Mouse (Mus musculus) midbrain, postnatal 0 days (tissue): Measurements from ENCODE around the gene 4931428F04Rik. TPM values are rescaled to one million over a fixed set of nuclear protein-coding genes. Genes with fewer than 3 reads are reported as not detected.

Experiments used
- ATAC-seq: fragments of 200-750 bp; cut with Nextera tagmentation; 2 replicates; pipeline ENCODE4 v1.8.0; 2017; ENCODE audit warnings: moderate number of reproducible peaks, mild to moderate bottlenecking, moderate TSS enrichment, moderate library complexity; ENCODE audit not compliant: low FRiP score
- DNase-seq: peaks from one replicate; pipeline ENCODE4 v3.0.0-alpha.2; 2015; ENCODE audit warnings: low spot score
- H3K27ac ChIP-seq: fragments of 300-500 bp; sonication (generic); 2 replicates; pipeline ENCODE4 v1.5.1; 2014; ENCODE audit warnings: low read depth, mild to moderate bottlenecking, low read length, mixed read lengths
- H3K27me3 ChIP-seq: fragments of 300-500 bp; sonication (generic); 2 replicates; pipeline ENCODE4 v1.6.1; 2014; ENCODE audit warnings: low read length, control low read depth, mixed read lengths; ENCODE audit not compliant: insufficient read depth
- H3K36me3 ChIP-seq: fragments of 300-500 bp; sonication (generic); 2 replicates; pipeline ENCODE4 v1.6.1; 2014; ENCODE audit warnings: low read length, control low read depth, mixed read lengths; ENCODE audit not compliant: insufficient read depth
- H3K4me1 ChIP-seq: fragments of 300-500 bp; sonication (generic); 2 replicates; pipeline ENCODE4 v1.6.1; 2014; ENCODE audit warnings: mild to moderate bottlenecking, control low read depth, antibody characterized with exemption, low read length, mixed read lengths; ENCODE audit not compliant: insufficient read depth
- H3K4me2 ChIP-seq: fragments of 300-500 bp; sonication (generic); 2 replicates; pipeline ENCODE4 v1.6.1; 2014; ENCODE audit warnings: low read depth, mild to moderate bottlenecking, low read length, mixed read lengths; ENCODE audit not compliant: poor library complexity, severe bottlenecking
- H3K4me3 ChIP-seq: fragments of 300-500 bp; sonication (generic); 2 replicates; pipeline ENCODE4 v1.5.1; 2014; ENCODE audit warnings: low read depth, mild to moderate bottlenecking, low read length, moderate library complexity
- H3K9ac ChIP-seq: fragments of 300-500 bp; sonication (generic); replicated peaks from 2 replicates; pipeline ENCODE4 v1.6.1; 2014; ENCODE audit warnings: mild to moderate bottlenecking, low read length, moderate library complexity, mixed read lengths; ENCODE audit not compliant: poor library complexity, severe bottlenecking
- H3K9me3 ChIP-seq: fragments of 300-500 bp; sonication (generic); 2 replicates; pipeline ENCODE4 v1.6.1; 2016; ENCODE audit warnings: low read length, control low read depth
- CTCF ChIP-seq: IDR thresholded peaks from 2 replicates; pipeline ENCODE4 v1.5.1; 2016; ENCODE audit warnings: antibody characterized with exemption, mild to moderate bottlenecking
- WGBS: fragments of 180-500 bp; shearing (Covaris S2); extraction: QIAGEN DNeasy Blood & Tissue Kit; methylation state at CpG from one replicate; pipeline ENCODE4 v1.1.7; 2014; 5-methylcytosine and 5-hydroxymethylcytosine counted together
- polyA plus RNA-seq: library from polyadenylated mRNA; unstranded; fragments of >200 nt; fragmentation: Nextera tagmentation; extraction: Ambion mirVana; gene quantifications from 2 replicates; pipeline ENCODE4 v1.2.1, GENCODE M21; 2015
- total RNA-seq: library from RNA; depleted of rRNA; stranded (reverse); fragments of >200 nt; gene quantifications from 2 replicates; pipeline ENCODE4 v1.2.3, GENCODE M21; 2014

Gene 4931428F04Rik
- total and polyA plus RNA-seq, 2 experiments from 2014 or later = 63.6 to 131 TPM

DNA sequence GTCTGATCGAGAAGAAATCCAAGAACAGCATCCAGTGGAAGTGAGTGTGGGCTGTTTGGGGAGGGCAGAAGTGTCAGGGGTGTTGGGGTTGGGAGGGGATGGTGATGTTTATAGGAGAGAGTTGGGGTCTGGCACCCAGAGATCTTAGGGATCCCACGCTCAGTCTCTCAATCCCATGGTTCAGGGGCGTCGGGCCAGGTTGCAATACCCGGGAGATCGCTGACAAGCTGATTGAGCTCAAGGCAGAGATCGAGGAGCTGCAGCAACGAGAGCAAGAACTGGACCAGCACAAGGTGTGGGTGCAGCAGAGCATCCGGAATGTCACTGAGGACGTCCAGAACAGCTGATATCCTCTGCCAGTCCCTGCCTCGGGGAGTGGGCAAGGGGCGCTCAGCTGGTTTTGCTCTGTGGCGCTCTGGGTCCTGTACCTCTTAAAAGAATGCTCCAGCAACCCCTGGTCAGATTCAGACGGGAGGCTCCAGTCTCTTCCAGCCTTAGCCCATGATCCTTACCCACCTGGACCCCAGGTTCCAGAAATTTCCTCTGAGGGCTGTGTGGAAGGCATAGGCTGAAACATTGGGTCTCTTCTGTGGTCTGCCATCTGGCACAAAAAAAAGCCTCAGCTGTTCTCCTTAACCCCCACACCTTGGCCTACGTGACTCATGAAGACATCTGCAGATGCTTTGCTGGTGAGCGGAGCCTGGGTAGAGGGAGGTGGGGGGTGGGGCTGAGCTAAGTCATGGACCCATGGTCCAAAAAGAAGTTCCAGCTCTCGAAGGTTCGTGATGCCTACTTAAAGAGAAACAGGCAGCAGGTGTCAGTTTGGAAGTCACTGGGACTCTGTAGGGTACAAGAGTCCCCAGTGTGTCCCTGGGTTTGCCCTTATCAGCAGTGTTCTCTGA, 8.9 kb upstream of the 4931428F04Rik start:
- peak overlapping the region; percentile 96 for H3K4me2 ChIP-seq
- H3K27me3 ChIP-seq = no peaks in the 10 kb centered on the region
- peaks cover 28% of the 10 kb centered on the region for H3K36me3 ChIP-seq
- DNase-seq = no peak
- peaks cover 9% of the 10 kb centered on the region; the same call in 1 of the 2 replicates for H3K4me1 ChIP-seq
- H3K9ac ChIP-seq = peak overlapping the region; percentile 81
- no peak for ATAC-seq
- 0 out of 2 replicates have a peak overlapping the region, but pooled peaks have one; percentile 70 for H3K27ac ChIP-seq
- no peak for TF ChIP-seq CTCF
- H3K9me3 ChIP-seq = no peaks in the 10 kb centered on the region
- H3K4me3 ChIP-seq = peak overlapping the region; percentile 74
- 67% methylated on average over 18 of the region's 18 CpGs for WGBS

DNA sequence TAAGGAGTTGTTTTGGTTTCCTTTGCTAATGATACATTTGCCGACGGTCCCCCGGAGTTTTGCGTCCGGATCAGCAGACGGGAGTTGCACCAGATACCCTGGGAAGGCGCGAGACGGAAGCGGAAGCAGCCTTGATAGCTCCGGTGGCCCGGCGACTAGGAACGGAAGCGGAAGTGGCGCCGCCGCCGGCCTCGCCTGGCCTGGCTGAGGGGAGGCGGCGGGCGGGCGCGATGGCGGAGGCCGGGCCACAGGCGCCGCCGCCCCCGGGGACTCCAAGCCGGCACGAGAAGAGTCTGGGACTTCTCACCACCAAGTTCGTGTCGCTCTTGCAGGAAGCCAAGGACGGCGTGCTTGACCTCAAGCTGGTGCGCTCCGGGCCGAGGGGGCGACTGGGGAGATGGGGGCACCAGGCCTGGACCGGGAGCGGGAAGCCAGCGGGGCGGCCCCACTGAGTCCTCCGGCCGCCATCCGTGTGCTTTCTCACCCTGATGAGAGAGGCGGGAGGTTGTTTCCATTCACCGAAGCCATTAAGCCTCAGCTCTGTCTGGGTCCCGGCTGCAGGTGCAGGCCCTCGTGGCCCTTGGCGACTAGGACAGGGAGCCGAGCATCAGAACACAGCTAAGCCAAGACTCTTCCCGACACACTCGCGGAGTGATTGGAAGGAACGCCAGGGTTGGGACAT, 8.0 kb upstream of the 4931428F04Rik start, which contains the start of gene E2f4:
TSS of gene E2f4 (plus strand) at position 153 of the 682 bp plus-strand sequence.
- Histone ChIP-seq H3K9me3 (no peaks in the 10 kb centered on the region), H3K4me1 (peaks cover 9% of the 10 kb centered on the region; the same call in 1 of the 2 replicates), H3K4me3 (peak within 1 kb of the TSS; percentile 74), H3K27ac (peak within 1 kb of the TSS; percentile 70), H3K9ac (peak within 1 kb of the TSS; percentile 81), H3K27me3 (no peaks in the 10 kb centered on the region), H3K36me3 (peaks cover 24% of the 10 kb centered on the region), H3K4me2 (peak within 1 kb of the TSS; percentile 96)
- peak; percentile 84 for ATAC-seq
- no peak for TF ChIP-seq CTCF
- WGBS = under 1% methylated on average over 55 of the region's 58 CpGs
- peak; percentile 95 for DNase-seq

DNA sequence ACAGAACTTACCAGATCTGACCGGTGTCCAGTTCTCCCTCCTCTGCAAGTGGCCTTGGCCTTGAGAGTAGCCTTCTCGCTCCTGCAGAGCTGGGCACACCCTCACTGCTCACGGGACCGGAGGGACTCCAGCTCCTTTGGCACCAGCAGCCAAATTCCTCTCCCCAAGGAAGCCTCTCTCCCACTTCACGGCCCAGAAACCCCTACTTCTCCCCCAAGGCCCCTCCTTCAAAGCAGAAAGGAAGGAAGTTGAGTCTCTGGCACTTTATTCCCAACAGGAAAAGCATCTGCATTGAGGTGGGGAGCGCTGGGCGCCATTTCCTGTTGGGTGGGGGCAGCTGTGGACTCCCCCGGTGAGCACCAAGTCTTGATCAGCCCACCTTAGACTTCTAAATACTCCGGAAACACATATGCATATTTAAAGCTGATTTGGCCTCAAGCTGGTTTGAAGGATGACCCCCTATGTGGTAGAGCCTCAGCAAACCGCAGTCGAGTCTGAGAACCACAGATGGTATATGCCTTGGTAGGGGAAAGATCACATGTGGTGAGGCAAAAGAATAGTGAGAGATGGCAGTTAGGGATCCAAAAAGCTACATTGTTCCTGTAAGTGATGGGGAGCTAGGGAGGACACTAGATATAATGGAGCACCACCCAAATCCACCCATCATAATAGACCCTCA, 6.4 kb upstream of the 4931428F04Rik start, which contains the start of gene Exoc3l:
TSS of gene Exoc3l (minus strand) at position 207 of the 679 bp plus-strand sequence.
- H3K4me1 ChIP-seq = peaks cover 9% of the 10 kb centered on the region; the same call in 1 of the 2 replicates
- H3K4me3 ChIP-seq = no peak within 1 kb of the TSS
- H3K4me2 ChIP-seq = peak within 1 kb of the TSS; percentile 96; the same call in 1 of the 2 replicates
- no peaks in the 10 kb centered on the region for H3K9me3 ChIP-seq
- peaks cover 12% of the 10 kb centered on the region for H3K36me3 ChIP-seq
- H3K27me3 ChIP-seq = no peaks in the 10 kb centered on the region
- ATAC-seq = no peak
- TF ChIP-seq CTCF = no peak
- DNase-seq = no peak
- no peak within 1 kb of the TSS for H3K27ac ChIP-seq
- no peak within 1 kb of the TSS for H3K9ac ChIP-seq
- 53% methylated on average over 11 of the region's 11 CpGs for WGBS

DNA sequence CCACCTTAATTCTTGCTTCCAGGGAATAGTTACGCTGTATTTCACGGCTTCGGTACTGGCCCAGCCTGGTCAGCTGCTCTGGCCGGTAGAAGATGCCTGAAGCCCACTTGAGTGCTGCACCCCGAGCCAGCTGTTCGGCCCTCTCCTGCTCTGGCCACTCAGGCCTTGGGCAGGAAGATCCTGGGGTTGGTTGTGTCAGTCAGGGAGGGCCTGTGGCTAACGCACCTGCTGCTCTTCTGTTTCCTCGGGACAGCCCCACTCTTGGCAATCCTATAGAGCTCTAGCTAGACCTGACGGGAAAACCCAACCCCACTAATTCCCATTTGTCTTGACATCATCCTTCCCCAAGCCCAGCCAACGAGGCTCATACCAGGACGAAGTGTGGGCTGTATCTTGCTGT, 5.6 kb upstream of the 4931428F04Rik start:
- peaks cover 8% of the 10 kb centered on the region for H3K36me3 ChIP-seq
- no peak overlapping the region for H3K9ac ChIP-seq
- no peaks in the 10 kb centered on the region for H3K9me3 ChIP-seq
- no peak overlapping the region for H3K4me3 ChIP-seq
- DNase-seq (no peak), ATAC-seq (no peak)
- WGBS = 64% methylated on average over 11 of the region's 11 CpGs
- H3K27ac ChIP-seq = no peak overlapping the region
- TF ChIP-seq CTCF = no peak
- no peaks in the 10 kb centered on the region for H3K27me3 ChIP-seq
- peaks cover 11% of the 10 kb centered on the region; the same call in 1 of the 2 replicates for H3K4me1 ChIP-seq
- no peak overlapping the region for H3K4me2 ChIP-seq

- TF ChIP-seq CTCF = no peak
- ATAC-seq (no peak), DNase-seq (no peak)
- 54% methylated on average over 9 of the region's 9 CpGs for WGBS
- Histone ChIP-seq H3K36me3 (0 out of 2 replicates have a peak, but pooled peaks cover 3% of the 10 kb centered on the region), H3K4me1 (peaks cover 15% of the 10 kb centered on the region; the same call in 1 of the 2 replicates), H3K9ac (no peak overlapping the region), H3K27me3 (no peaks in the 10 kb centered on the region), H3K9me3 (no peaks in the 10 kb centered on the region), H3K4me3 (no peak overlapping the region), H3K4me2 (no peak overlapping the region), H3K27ac (no peak overlapping the region)
These were observed 5.1 kb upstream of the 4931428F04Rik start for GRCm38 (mm10) chr8:105294776-105295175.
